Mouse (Mus musculus): ENCODE measurements around the gene Snd1. TPM values are rescaled to one million over a fixed set of nuclear protein-coding genes. Genes with fewer than 3 reads are reported as not detected.

Gene Snd1
- total RNA-seq, 2 experiments from 2014 or later = 110 to 112 TPM

GRCm38 (mm10) chr6:28618751-28619153 lies 143.8 kb downstream of the Snd1 start:
- peak in 1 of 2 experiments; percentile 34 for DNase-seq (ENCODE audit: low spot score in 2 of 2)
- TF ChIP-seq CTCF (conservative IDR thresholded peaks at IDR 0.05) = no peak
- no peak overlapping the region for H3K4me3 ChIP-seq
- H3K27ac ChIP-seq = peak overlapping the region; percentile 78

GRCm38 (mm10) chr6:28621431-28621830 lies 146.5 kb downstream of the Snd1 start:
- no peak for TF ChIP-seq CTCF (conservative IDR thresholded peaks at IDR 0.05)
- no peak overlapping the region for H3K4me3 ChIP-seq
- DNase-seq (ENCODE audit: low spot score in 2 of 2) = no peak
- no peak overlapping the region for H3K27ac ChIP-seq

- H3K4me3 ChIP-seq = no peak overlapping the region
- no peak overlapping the region for H3K27ac ChIP-seq
- TF ChIP-seq CTCF (conservative IDR thresholded peaks at IDR 0.05) = no peak
- no peak for DNase-seq (ENCODE audit: low spot score in 2 of 2)
Measured at GRCm38 (mm10) chr6:28621961-28622360, 147.0 kb downstream of the Snd1 start.

GRCm38 (mm10) chr6:28622522-28622921 lies 147.6 kb downstream of the Snd1 start:
- peak overlapping the region; percentile 49; the same call in 1 of the 2 replicates for H3K27ac ChIP-seq
- TF ChIP-seq CTCF (conservative IDR thresholded peaks at IDR 0.05) = no peak

GRCm38 (mm10) chr6:28622963-28623362 lies 148.0 kb downstream of the Snd1 start:
- H3K4me3 ChIP-seq = no peak overlapping the region
- DNase-seq (ENCODE audit: low spot score in 2 of 2) = no peak
- TF ChIP-seq CTCF (conservative IDR thresholded peaks at IDR 0.05) = no peak
- H3K27ac ChIP-seq = peak overlapping the region; percentile 49; the same call in 1 of the 2 replicates

More at GRCm38 (mm10) chr6:28622522-28622921, 147.6 kb downstream of the Snd1 start:
- no peak for DNase-seq (ENCODE audit: low spot score in 2 of 2)
- no peak overlapping the region for H3K4me3 ChIP-seq

- DNase-seq (ENCODE audit: low spot score in 2 of 2) = no peak
- Histone ChIP-seq H3K4me3 (no peak overlapping the region), H3K27ac (no peak overlapping the region)
- TF ChIP-seq CTCF (conservative IDR thresholded peaks at IDR 0.05) = no peak
Measured at GRCm38 (mm10) chr6:28628408-28628807, 153.5 kb downstream of the Snd1 start.

- Histone ChIP-seq H3K4me3 (no peak overlapping the region), H3K27ac (peak overlapping the region; percentile 19)
- DNase-seq (ENCODE audit: low spot score in 2 of 2) = peak in 1 of 2 experiments; percentile 29
- no peak for TF ChIP-seq CTCF (conservative IDR thresholded peaks at IDR 0.05)
Measured at GRCm38 (mm10) chr6:28629866-28630265, 154.9 kb downstream of the Snd1 start.

- Histone ChIP-seq H3K27ac (0 out of 2 replicates have a peak overlapping the region, but pooled peaks have one; percentile 19), H3K4me3 (no peak overlapping the region)
- TF ChIP-seq CTCF (conservative IDR thresholded peaks at IDR 0.05) = no peak
- no peak for DNase-seq (ENCODE audit: low spot score in 2 of 2)
Measured at GRCm38 (mm10) chr6:28630926-28631325, 156.0 kb downstream of the Snd1 start.

GRCm38 (mm10) chr6:28633120-28633519 lies 158.2 kb downstream of the Snd1 start:
- Histone ChIP-seq H3K4me3 (no peak overlapping the region), H3K27ac (peak overlapping the region; percentile 43)
- TF ChIP-seq CTCF (conservative IDR thresholded peaks at IDR 0.05) = 0 out of 2 replicates have a peak, but pooled peaks have one; percentile 5
- peak in 1 of 2 experiments; percentile 9 for DNase-seq (ENCODE audit: low spot score in 2 of 2)

GRCm38 (mm10) chr6:28633656-28634055 lies 158.7 kb downstream of the Snd1 start:
- TF ChIP-seq CTCF (conservative IDR thresholded peaks at IDR 0.05) = no peak; the same call in 1 of the 2 replicates
- H3K27ac ChIP-seq = peak overlapping the region; percentile 43
- H3K4me3 ChIP-seq = no peak overlapping the region

GRCm38 (mm10) chr6:28635092-28635491 lies 160.2 kb downstream of the Snd1 start:
- DNase-seq (ENCODE audit: low spot score in 2 of 2) = no peak
- no peak overlapping the region for H3K4me3 ChIP-seq
- TF ChIP-seq CTCF (conservative IDR thresholded peaks at IDR 0.05) = no peak
- H3K27ac ChIP-seq = no peak overlapping the region

More at GRCm38 (mm10) chr6:28633656-28634055, 158.7 kb downstream of the Snd1 start:
- peak in 1 of 2 experiments; percentile 8 for DNase-seq (ENCODE audit: low spot score in 2 of 2)

GRCm38 (mm10) chr6:28635531-28636348 lies 160.8 kb downstream of the Snd1 start:
- no peak for TF ChIP-seq CTCF (conservative IDR thresholded peaks at IDR 0.05)
- DNase-seq (ENCODE audit: low spot score in 2 of 2) = peak in 1 of 2 experiments; percentile 2
- Histone ChIP-seq H3K27ac (no peak overlapping the region), H3K4me3 (no peak overlapping the region)

GRCm38 (mm10) chr6:28640088-28640487 lies 165.1 kb downstream of the Snd1 start:
- no peak for TF ChIP-seq CTCF (conservative IDR thresholded peaks at IDR 0.05)
- peak in 1 of 2 experiments; percentile 9 for DNase-seq (ENCODE audit: low spot score in 2 of 2)
- no peak overlapping the region for H3K4me3 ChIP-seq
- H3K27ac ChIP-seq = peak overlapping the region; percentile 64
